Mouse (Mus musculus): ENCODE data around the gene Gm3417. TPM values are rescaled to one million over a fixed set of nuclear protein-coding genes. Genes with fewer than 3 reads are reported as not detected.
A peak's percentile ranks its signal among the peaks of the same experiment; 100 is the strongest.
"Not testable (repeated sequence)": the region's sequence is repeated elsewhere in the genome, so short reads cannot be mapped to it uniquely, and the experiment has no call there.

Gm3417 gene
- total and polyA plus RNA-seq, 2 experiments from 2014 or later = not detected

- H3K27ac ChIP-seq (ENCODE audit: low read depth) = not testable (repeated sequence)
- no CpG with 5 or more reads among the region's 4 CpGs for WGBS
These were observed 21.5 kb upstream of the Gm3417 start for GRCm38 (mm10) chr17:15000047-15000446.

GRCm38 (mm10) chr17:14994140-14994539, 15.6 kb upstream of the Gm3417 start:
- no CpG with 5 or more reads among the region's 5 CpGs for WGBS
- not testable (repeated sequence) for H3K9me3 ChIP-seq (replicated peaks; ENCODE audit: control insufficient read depth, low read length)

More at GRCm38 (mm10) chr17:15000047-15000446, 21.5 kb upstream of the Gm3417 start:
- not testable (repeated sequence) for H3K9me3 ChIP-seq (replicated peaks; ENCODE audit: control insufficient read depth, low read length); H3K9ac ChIP-seq (replicated peaks; ENCODE audit: low read depth, low read length); DNase-seq (ENCODE audit: low spot score); H3K4me1 ChIP-seq (ENCODE audit: control insufficient read depth, insufficient read depth); H3K4me3 ChIP-seq (ENCODE audit: low read depth, low read length); H3K4me2 ChIP-seq (ENCODE audit: low read depth, low read length); H3K36me3 ChIP-seq (replicated peaks; ENCODE audit: control insufficient read depth, insufficient read depth, low read length); H3K27me3 ChIP-seq (ENCODE audit: control insufficient read depth, insufficient read depth, low read length); ATAC-seq (ENCODE audit: insufficient read depth, low read depth)

GRCm38 (mm10) chr17:14993139-14993832, 14.7 kb upstream of the Gm3417 start:
- H3K27ac ChIP-seq (ENCODE audit: low read depth); H3K9me3 ChIP-seq (replicated peaks; ENCODE audit: control insufficient read depth, low read length); DNase-seq (ENCODE audit: low spot score); H3K9ac ChIP-seq (replicated peaks; ENCODE audit: low read depth, low read length); H3K4me3 ChIP-seq (ENCODE audit: low read depth, low read length); H3K4me1 ChIP-seq (ENCODE audit: control insufficient read depth, insufficient read depth); H3K4me2 ChIP-seq (ENCODE audit: low read depth, low read length); H3K27me3 ChIP-seq (ENCODE audit: control insufficient read depth, insufficient read depth, low read length); H3K36me3 ChIP-seq (replicated peaks; ENCODE audit: control insufficient read depth, insufficient read depth, low read length): not testable (repeated sequence)
- no CpG with 5 or more reads among the region's 47 CpGs for WGBS
- peak; percentile 66 for ATAC-seq (ENCODE audit: insufficient read depth, low read depth)

More at GRCm38 (mm10) chr17:14994140-14994539, 15.6 kb upstream of the Gm3417 start:
- not testable (repeated sequence) for H3K27me3 ChIP-seq (ENCODE audit: control insufficient read depth, insufficient read depth, low read length); H3K27ac ChIP-seq (ENCODE audit: low read depth); H3K36me3 ChIP-seq (replicated peaks; ENCODE audit: control insufficient read depth, insufficient read depth, low read length); H3K9ac ChIP-seq (replicated peaks; ENCODE audit: low read depth, low read length); H3K4me1 ChIP-seq (ENCODE audit: control insufficient read depth, insufficient read depth); DNase-seq (ENCODE audit: low spot score); H3K4me2 ChIP-seq (ENCODE audit: low read depth, low read length); ATAC-seq (ENCODE audit: insufficient read depth, low read depth); H3K4me3 ChIP-seq (ENCODE audit: low read depth, low read length)

GRCm38 (mm10) chr17:14992522-14993138, 14.0 kb upstream of the Gm3417 start:
- H3K9ac ChIP-seq (replicated peaks; ENCODE audit: low read depth, low read length); H3K36me3 ChIP-seq (replicated peaks; ENCODE audit: control insufficient read depth, insufficient read depth, low read length); H3K9me3 ChIP-seq (replicated peaks; ENCODE audit: control insufficient read depth, low read length); H3K4me3 ChIP-seq (ENCODE audit: low read depth, low read length); H3K4me2 ChIP-seq (ENCODE audit: low read depth, low read length); DNase-seq (ENCODE audit: low spot score); H3K4me1 ChIP-seq (ENCODE audit: control insufficient read depth, insufficient read depth); H3K27me3 ChIP-seq (ENCODE audit: control insufficient read depth, insufficient read depth, low read length); H3K27ac ChIP-seq (ENCODE audit: low read depth): not testable (repeated sequence)
- no CpG with 5 or more reads among the region's 98 CpGs for WGBS
- peak; percentile 88 for ATAC-seq (ENCODE audit: insufficient read depth, low read depth)

GRCm38 (mm10) chr17:14990116-14990702, 11.6 kb upstream of the Gm3417 start:
- H3K27ac ChIP-seq (ENCODE audit: low read depth); H3K9ac ChIP-seq (replicated peaks; ENCODE audit: low read depth, low read length); H3K4me1 ChIP-seq (ENCODE audit: control insufficient read depth, insufficient read depth); H3K27me3 ChIP-seq (ENCODE audit: control insufficient read depth, insufficient read depth, low read length); ATAC-seq (ENCODE audit: insufficient read depth, low read depth); H3K36me3 ChIP-seq (replicated peaks; ENCODE audit: control insufficient read depth, insufficient read depth, low read length); H3K9me3 ChIP-seq (replicated peaks; ENCODE audit: control insufficient read depth, low read length); DNase-seq (ENCODE audit: low spot score); H3K4me3 ChIP-seq (ENCODE audit: low read depth, low read length); H3K4me2 ChIP-seq (ENCODE audit: low read depth, low read length): not testable (repeated sequence)
- 78% methylated on average over 4 of the region's 5 CpGs for whole genome bisulfite sequencing

GRCm38 (mm10) chr17:14977718-14978361, 750 bp downstream of the Gm3417 start:
- H3K27ac ChIP-seq (ENCODE audit: low read depth); H3K4me2 ChIP-seq (ENCODE audit: low read depth, low read length); H3K4me1 ChIP-seq (ENCODE audit: control insufficient read depth, insufficient read depth); H3K27me3 ChIP-seq (ENCODE audit: control insufficient read depth, insufficient read depth, low read length); H3K36me3 ChIP-seq (replicated peaks; ENCODE audit: control insufficient read depth, insufficient read depth, low read length); H3K9me3 ChIP-seq (replicated peaks; ENCODE audit: control insufficient read depth, low read length); H3K4me3 ChIP-seq (ENCODE audit: low read depth, low read length); DNase-seq (ENCODE audit: low spot score); H3K9ac ChIP-seq (replicated peaks; ENCODE audit: low read depth, low read length): not testable (repeated sequence)
- peak; percentile 18; the same call in 1 of the 2 replicates for ATAC-seq (ENCODE audit: insufficient read depth, low read depth)
- WGBS = 3% methylated on average over 4 of the region's 7 CpGs

- H3K9me3 ChIP-seq (replicated peaks; ENCODE audit: control insufficient read depth, low read length); H3K27ac ChIP-seq (ENCODE audit: low read depth); ATAC-seq (ENCODE audit: insufficient read depth, low read depth); H3K4me3 ChIP-seq (ENCODE audit: low read depth, low read length); H3K9ac ChIP-seq (replicated peaks; ENCODE audit: low read depth, low read length); DNase-seq (ENCODE audit: low spot score); H3K27me3 ChIP-seq (ENCODE audit: control insufficient read depth, insufficient read depth, low read length); H3K4me1 ChIP-seq (ENCODE audit: control insufficient read depth, insufficient read depth); H3K4me2 ChIP-seq (ENCODE audit: low read depth, low read length); H3K36me3 ChIP-seq (replicated peaks; ENCODE audit: control insufficient read depth, insufficient read depth, low read length): not testable (repeated sequence)
- no CpG with 5 or more reads among the region's 6 CpGs for WGBS
These were observed 10.1 kb downstream of the Gm3417 start for GRCm38 (mm10) chr17:14968373-14968913.

GRCm38 (mm10) chr17:14961557-14962154, 16.9 kb downstream of the Gm3417 start:
- H3K27me3 ChIP-seq (ENCODE audit: control insufficient read depth, insufficient read depth, low read length); H3K27ac ChIP-seq (ENCODE audit: low read depth); DNase-seq (ENCODE audit: low spot score); H3K4me3 ChIP-seq (ENCODE audit: low read depth, low read length); H3K9ac ChIP-seq (replicated peaks; ENCODE audit: low read depth, low read length); H3K36me3 ChIP-seq (replicated peaks; ENCODE audit: control insufficient read depth, insufficient read depth, low read length); H3K4me1 ChIP-seq (ENCODE audit: control insufficient read depth, insufficient read depth); H3K9me3 ChIP-seq (replicated peaks; ENCODE audit: control insufficient read depth, low read length); H3K4me2 ChIP-seq (ENCODE audit: low read depth, low read length): not testable (repeated sequence)
- WGBS = no CpG with 5 or more reads among the region's 44 CpGs
- peak; percentile 77 for ATAC-seq (ENCODE audit: insufficient read depth, low read depth)

Data from heart, postnatal 0 days (tissue).